19 mouse cellular contexts compared by ENCODE assay signal in the genomic region with DNA sequence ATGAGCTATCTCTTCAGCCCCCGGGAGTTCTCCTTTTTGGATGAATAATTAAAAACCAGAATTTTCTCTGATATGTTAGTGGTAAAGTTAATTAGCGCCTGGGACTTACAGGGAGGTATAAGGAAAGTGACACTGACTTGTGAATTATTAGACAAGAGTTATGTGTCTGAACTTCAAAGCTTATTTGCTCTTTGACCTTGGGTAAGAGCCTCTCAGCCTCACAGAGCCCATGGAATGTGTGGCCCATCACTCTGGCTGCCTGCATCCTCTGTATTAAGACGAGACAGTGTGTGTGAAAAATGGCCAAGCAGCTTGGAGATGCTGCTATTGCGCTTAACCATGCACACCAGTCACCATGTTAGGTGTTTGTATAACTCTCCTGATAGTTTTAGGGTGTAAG.
"Had no signal": no experiment of that assay in that cellular context is flagged by ENCODE, and none has a peak within 500 bp of the region (broad histone marks: within the 10 kb centered on the region; RNA-seq: fewer than 3 reads in every experiment).

No protein-coding gene starts in this region.

- H3K4me3 ChIP-seq: layer of hippocampus, adult 2 months; left cerebral cortex, adult 2 months; liver, embryonic 13.5 days; megakaryocyte, embryonic 14.5 days had no signal

- ATAC-seq: hindbrain, postnatal 0 days; inflammation-experienced regulatory T-cells, adult 6 months; intestine, embryonic 16.5 days; lung, postnatal 0 days had no signal

- H3K36me3 ChIP-seq: liver, embryonic 13.5 days had no signal

- H3K27ac ChIP-seq: hindbrain, postnatal 0 days; layer of hippocampus, adult 2 months; left cerebral cortex, adult 2 months; liver, embryonic 13.5 days; stomach, postnatal 0 days had no signal

- DNase-seq: layer of hippocampus, adult 9-11 months; layer of hippocampus, postnatal 36 days; liver, embryonic 13.5 days; lung, adult 2 months; midbrain, embryonic 14.5 days; right cerebral cortex, postnatal 14 days; right cerebral cortex, postnatal 4 days; thymus, adult 2 months; thymus, postnatal 14 days; thymus, postnatal 4 days had no signal

- H3K27me3 ChIP-seq: liver, embryonic 13.5 days; megakaryocyte, embryonic 14.5 days had no signal

- H3K9ac ChIP-seq: liver, embryonic 13.5 days had no signal

- H3K4me1 ChIP-seq: liver, embryonic 13.5 days; megakaryocyte, embryonic 14.5 days had no signal

- H3K4me2 ChIP-seq: liver, embryonic 13.5 days; midbrain, embryonic 11.5 days had no signal
